Mouse (Mus musculus) brain, embryonic 14.5 days (tissue): ENCODE results near the gene Arid5a.

Source experiments
- CTCF ChIP-seq: fragments of 200-500 bp; IDR thresholded peaks from 2 replicates; pipeline ENCODE4 v1.5.1; 2012; ENCODE audit warnings: inconsistent platforms, mild to moderate bottlenecking, moderate library complexity, borderline replicate concordance; ENCODE audit not compliant: insufficient read depth, insufficient read length; ENCODE audit errors: extremely low read depth
- POLR2A ChIP-seq: fragments of 200-500 bp; IDR thresholded peaks from 2 replicates; pipeline ENCODE4 v1.6.1; 2012; ENCODE audit warnings: mild to moderate bottlenecking, inconsistent platforms, borderline replicate concordance; ENCODE audit not compliant: poor library complexity, insufficient read depth, insufficient read length, severe bottlenecking; ENCODE audit errors: extremely low read depth

DNA sequence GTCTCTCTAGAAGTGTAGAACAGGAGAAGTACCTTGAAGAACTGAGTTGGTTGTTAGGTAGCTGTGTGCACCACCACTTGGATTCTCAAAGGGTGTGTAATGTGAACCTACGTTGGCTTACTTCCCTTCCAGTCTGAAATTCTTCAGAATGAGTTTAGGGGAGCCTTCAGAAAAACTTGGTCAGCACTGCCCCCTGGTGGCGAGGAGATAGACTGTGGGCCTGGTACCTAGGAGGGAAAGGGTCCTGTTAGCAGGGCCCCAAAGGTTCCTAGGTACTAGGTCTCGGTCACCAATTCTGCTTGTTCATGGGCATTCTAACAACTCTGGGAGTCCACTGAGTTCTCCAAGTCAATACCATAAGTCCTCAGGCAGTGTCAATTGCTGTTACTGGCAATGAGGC is 28.3 kb upstream of the Arid5a start:
- peak; percentile 84 for TF ChIP-seq CTCF
- TF ChIP-seq POLR2A, result no peak
